Mouse (Mus musculus) C2C12 (cell line): ENCODE measurements around the gene Rnf220.

ENCODE experiments used
- CTCF ChIP-seq: IDR thresholded peaks from one replicate; pipeline ENCODE4 v1.5.1; 2011; ENCODE audit not compliant: control insufficient read depth, insufficient read depth, insufficient read length
- MAX ChIP-seq: IDR thresholded peaks from one replicate; pipeline ENCODE4 v1.6.1; 2011; ENCODE audit warnings: mild to moderate bottlenecking, control low read depth

GRCm38 (mm10) chr4:117390850-117391795 is 105.7 kb downstream of the Rnf220 start:
- no peak for TF ChIP-seq CTCF
- TF ChIP-seq MAX, result no peak
